Mouse (Mus musculus) heart, adult 2 months (tissue): Measurements from ENCODE around the gene St3gal5.

Experiments
- CTCF ChIP-seq: fragments of 200-600 bp; IDR thresholded peaks from 2 replicates; pipeline ENCODE4 v1.8.1; 2022; ENCODE audit warnings: antibody characterized with exemption, mild to moderate bottlenecking, moderate library complexity
- POLR2A ChIP-seq: fragments of 200-500 bp; IDR thresholded peaks from 2 replicates; pipeline ENCODE4 v1.6.1; 2011; ENCODE audit warnings: mild to moderate bottlenecking, low read depth, low read length, control low read depth; ENCODE audit not compliant: insufficient read depth

GRCm38 (mm10) chr6:72179006-72179405 lies 81.6 kb downstream of the St3gal5 start:
- TF ChIP-seq CTCF (no peak), POLR2A (no peak)
